Mouse (Mus musculus): ENCODE results near the gene Vegfa. TPM values are rescaled to one million over a fixed set of nuclear protein-coding genes. Genes with fewer than 3 reads are reported as not detected.

The Vegfa gene
- polyA plus RNA-seq, 1 experiment from 2014 or later = 5.5 TPM

DNA sequence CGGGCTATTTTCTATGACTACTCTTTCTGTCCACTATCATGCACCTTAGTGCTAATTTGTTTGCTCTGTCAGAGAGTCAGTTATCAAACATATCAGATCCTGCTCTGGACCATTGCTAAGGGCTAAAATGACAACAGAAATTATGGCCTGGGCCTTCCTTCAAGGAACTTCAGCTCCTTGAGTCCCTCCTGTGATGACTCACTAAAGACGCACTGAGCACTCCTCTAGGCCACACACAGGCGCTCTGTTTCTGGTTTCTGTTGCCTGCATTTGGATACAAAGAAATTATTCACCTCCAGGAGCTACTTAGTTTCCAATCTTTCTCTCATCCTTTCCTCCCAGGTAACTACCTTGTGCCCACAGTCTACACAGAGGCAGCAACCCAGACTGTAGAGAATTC, 39.4 kb upstream of the Vegfa start:
- H3K27ac ChIP-seq = no peak overlapping the region

DNA sequence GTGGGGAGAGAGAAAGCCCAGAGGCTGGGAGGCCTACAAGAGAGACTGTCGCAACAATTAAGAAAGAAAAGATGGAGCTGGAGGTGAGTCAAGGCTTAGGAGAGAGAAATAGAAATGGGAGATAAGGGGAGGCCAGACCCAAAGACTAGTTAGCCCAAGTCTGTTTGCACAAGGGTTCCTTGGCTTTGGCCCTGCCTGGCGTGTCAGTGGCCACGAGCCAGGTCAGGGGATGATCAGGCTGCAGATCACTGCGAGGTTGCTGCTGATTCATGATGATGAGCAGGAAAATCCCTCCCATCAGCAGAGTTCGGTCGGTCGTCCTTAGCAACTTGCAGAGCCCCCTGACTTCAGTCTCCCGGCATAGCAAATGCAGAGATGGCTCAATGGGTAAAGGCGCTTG, 37.9 kb upstream of the Vegfa start:
- no peak overlapping the region for H3K4me3 ChIP-seq
- 70% methylated on average over 9 of the region's 9 CpGs for WGBS
- H3K27ac ChIP-seq = no peak overlapping the region
- H3K4me2 ChIP-seq = no peak overlapping the region
- no peaks in the 10 kb centered on the region for H3K9me3 ChIP-seq
- H3K27me3 ChIP-seq = no peaks in the 10 kb centered on the region
- no peak for ATAC-seq (ENCODE audit: insufficient number of reproducible peaks, insufficient read depth, low FRiP score, low TSS enrichment, low read depth)
- H3K4me1 ChIP-seq = peaks cover 33% of the 10 kb centered on the region
- no peaks in the 10 kb centered on the region for H3K36me3 ChIP-seq
- no peak overlapping the region for H3K9ac ChIP-seq

More for the DNA sequence above, 39.4 kb upstream of the Vegfa start:
- Histone ChIP-seq H3K9ac (no peak overlapping the region), H3K4me1 (peaks cover 37% of the 10 kb centered on the region), H3K36me3 (no peaks in the 10 kb centered on the region), H3K27me3 (no peaks in the 10 kb centered on the region), H3K4me3 (no peak overlapping the region), H3K4me2 (no peak overlapping the region), H3K9me3 (no peaks in the 10 kb centered on the region)
- 83% methylated on average over 3 of the region's 3 CpGs for WGBS
- no peak for ATAC-seq (ENCODE audit: insufficient number of reproducible peaks, insufficient read depth, low FRiP score, low TSS enrichment, low read depth)

DNA sequence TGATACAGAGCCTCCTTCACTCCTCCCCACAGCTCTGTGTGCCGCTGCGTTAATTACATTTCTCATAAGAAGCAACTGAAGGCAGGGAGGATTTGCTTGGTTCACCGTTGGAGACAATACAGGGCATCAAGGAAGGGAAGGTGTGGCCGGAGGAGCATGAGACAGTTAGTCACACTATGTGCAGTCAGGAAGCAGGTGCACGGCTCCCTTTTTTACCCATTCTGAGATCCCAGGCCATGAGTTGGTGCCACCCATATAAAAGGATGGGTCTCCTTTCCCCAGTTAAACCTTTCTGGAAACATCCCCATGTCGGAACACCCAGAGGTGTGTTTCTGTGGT, 31.8 kb upstream of the Vegfa start:
- H3K4me3 ChIP-seq = no peak overlapping the region
- no peaks in the 10 kb centered on the region for H3K27me3 ChIP-seq
- H3K4me1 ChIP-seq = peaks cover 20% of the 10 kb centered on the region
- H3K4me2 ChIP-seq = 0 out of 2 replicates have a peak overlapping the region, but pooled peaks have one; percentile 15
- H3K9ac ChIP-seq = no peak overlapping the region
- H3K27ac ChIP-seq = no peak overlapping the region
- H3K9me3 ChIP-seq = no peaks in the 10 kb centered on the region
- ATAC-seq (ENCODE audit: insufficient number of reproducible peaks, insufficient read depth, low FRiP score, low TSS enrichment, low read depth) = no peak
- whole genome bisulfite sequencing = 51% methylated on average over 6 of the region's 6 CpGs
- H3K36me3 ChIP-seq = no peaks in the 10 kb centered on the region

DNA sequence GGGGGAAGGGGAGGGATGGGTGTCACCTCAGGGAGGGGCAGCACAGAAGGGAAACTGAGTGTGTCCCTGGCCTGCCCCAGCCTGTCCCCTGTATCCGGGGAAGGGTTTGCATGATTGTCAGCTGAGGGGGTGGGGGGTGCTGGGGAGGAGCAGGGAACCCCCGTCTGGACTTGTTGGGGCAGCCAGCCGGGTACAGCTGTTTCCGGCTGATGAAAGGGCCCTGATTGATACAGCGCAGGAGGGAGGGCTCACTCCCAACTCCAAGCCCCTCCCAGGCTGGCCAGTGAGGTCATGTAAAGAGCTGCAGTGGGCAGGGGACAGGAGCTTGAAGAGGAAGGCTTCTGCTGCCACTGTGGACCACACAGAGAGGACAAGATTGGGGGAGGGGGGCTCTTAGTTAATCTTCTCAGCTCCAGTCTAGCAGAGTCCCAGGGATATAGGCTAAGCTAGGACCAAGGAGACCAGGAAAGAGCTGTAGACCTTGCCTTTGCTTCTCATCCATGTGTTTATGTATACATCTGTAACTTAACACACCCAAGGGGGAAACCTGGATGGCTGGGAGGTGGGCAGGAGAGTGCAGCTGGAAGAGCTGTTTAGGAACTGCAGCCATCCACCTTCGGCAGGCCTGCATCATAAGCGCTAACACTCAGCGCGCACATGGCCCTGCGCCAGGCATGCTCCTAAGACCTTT, 31.3 kb upstream of the Vegfa start:
- peak overlapping the region; percentile 40; the same call in 1 of the 2 replicates for H3K9ac ChIP-seq
- 28% methylated on average over 10 of the region's 10 CpGs for WGBS
- no peaks in the 10 kb centered on the region for H3K9me3 ChIP-seq
- H3K4me1 ChIP-seq = peaks cover 20% of the 10 kb centered on the region
- 0 out of 2 replicates have a peak overlapping the region, but pooled peaks have one; percentile 3 for H3K27ac ChIP-seq
- no peaks in the 10 kb centered on the region for H3K27me3 ChIP-seq
- no peaks in the 10 kb centered on the region for H3K36me3 ChIP-seq
- H3K4me2 ChIP-seq = peak overlapping the region; percentile 15; the same call in 1 of the 2 replicates
- ATAC-seq (ENCODE audit: insufficient number of reproducible peaks, insufficient read depth, low FRiP score, low TSS enrichment, low read depth) = peak; percentile 78
- H3K4me3 ChIP-seq = no peak overlapping the region

DNA sequence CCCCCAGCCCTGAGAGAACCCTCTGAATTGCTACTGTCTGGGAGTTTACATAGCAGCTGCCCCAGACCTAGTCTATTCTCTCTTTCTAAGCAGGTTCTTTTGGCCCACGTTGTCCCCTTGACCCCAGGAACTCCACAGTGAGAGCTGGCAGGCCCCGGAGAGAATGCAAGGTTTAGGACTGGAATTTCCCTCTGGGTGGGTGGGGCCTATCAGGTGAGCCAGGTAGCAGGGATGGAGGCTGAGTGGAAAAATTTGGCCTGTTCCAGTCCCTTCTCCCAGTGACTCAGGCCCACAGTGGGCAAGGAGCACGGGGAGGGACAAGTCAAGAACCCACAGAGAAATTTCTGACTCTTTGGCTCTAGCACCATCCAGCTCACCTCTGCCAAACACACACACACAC, 28.1 kb upstream of the Vegfa start:
- Histone ChIP-seq H3K9me3 (no peaks in the 10 kb centered on the region), H3K4me3 (no peak overlapping the region), H3K36me3 (no peaks in the 10 kb centered on the region), H3K9ac (no peak overlapping the region), H3K27ac (no peak overlapping the region), H3K27me3 (no peaks in the 10 kb centered on the region), H3K4me2 (no peak overlapping the region), H3K4me1 (peaks cover 40% of the 10 kb centered on the region)
- WGBS = 63% methylated on average over 3 of the region's 3 CpGs
- ATAC-seq (ENCODE audit: insufficient number of reproducible peaks, insufficient read depth, low FRiP score, low TSS enrichment, low read depth) = no peak

DNA sequence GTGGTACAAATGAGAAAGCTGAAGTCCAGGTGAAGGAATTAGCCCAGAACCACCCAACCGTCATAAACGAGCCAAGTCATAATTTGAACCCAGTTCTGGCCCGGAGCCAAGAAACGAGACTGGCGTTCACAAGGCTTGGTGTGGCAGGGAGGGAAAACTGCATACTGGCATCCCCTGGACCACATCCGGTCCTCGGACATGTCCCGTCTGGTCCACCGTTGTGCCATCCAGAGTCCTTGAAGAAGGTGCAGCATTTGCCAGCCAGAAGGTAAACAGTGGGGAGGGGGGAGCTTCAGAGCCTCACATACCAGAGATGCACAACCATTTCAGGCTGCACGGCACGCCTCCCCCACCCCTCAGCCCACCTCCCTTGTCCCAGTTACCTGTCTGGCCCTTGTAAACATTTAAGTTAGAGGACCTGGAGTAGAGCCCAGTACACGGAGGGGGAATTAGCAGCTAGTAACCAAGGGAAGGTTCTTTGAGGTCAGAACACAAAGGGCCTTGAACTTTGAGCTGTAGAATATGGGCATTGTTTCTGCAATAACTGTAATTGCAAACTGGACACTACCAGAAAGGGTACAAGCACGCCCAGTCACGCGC, 27.2 kb upstream of the Vegfa start:
- H3K9me3 ChIP-seq = no peaks in the 10 kb centered on the region
- H3K4me3 ChIP-seq = no peak overlapping the region
- no peak overlapping the region for H3K4me2 ChIP-seq
- H3K4me1 ChIP-seq = peaks cover 40% of the 10 kb centered on the region
- 73% methylated on average over 15 of the region's 15 CpGs for WGBS
- H3K9ac ChIP-seq = no peak overlapping the region
- H3K27me3 ChIP-seq = no peaks in the 10 kb centered on the region
- H3K27ac ChIP-seq = no peak overlapping the region
- no peaks in the 10 kb centered on the region for H3K36me3 ChIP-seq
- no peak for ATAC-seq (ENCODE audit: insufficient number of reproducible peaks, insufficient read depth, low FRiP score, low TSS enrichment, low read depth)

DNA sequence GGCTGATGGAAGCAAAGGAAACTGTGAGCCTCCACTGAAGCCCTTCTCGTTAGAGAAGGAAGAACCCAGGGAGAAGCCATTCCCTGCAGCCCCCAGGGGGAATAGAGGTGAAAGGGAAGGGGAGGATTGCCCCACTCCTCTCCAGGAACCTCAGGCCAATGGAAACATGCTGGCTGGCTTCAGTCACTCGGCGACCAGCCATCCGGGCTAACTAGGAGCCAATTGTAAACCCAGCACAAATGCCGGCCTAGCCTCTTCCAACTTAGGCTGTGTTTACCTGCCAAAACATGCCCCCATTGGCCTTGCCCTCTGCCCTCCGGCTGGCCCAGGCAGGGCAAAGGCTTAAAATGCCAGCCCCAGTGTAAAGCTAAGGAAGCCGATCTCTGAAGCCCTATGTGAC, 24.1 kb upstream of the Vegfa start:
- Histone ChIP-seq H3K4me3 (no peak overlapping the region), H3K9me3 (no peaks in the 10 kb centered on the region), H3K4me1 (peaks cover 34% of the 10 kb centered on the region), H3K9ac (0 out of 2 replicates have a peak overlapping the region, but pooled peaks have one; percentile 11), H3K4me2 (no peak overlapping the region; the same call in 1 of the 2 replicates), H3K27me3 (no peaks in the 10 kb centered on the region), H3K27ac (peak overlapping the region; percentile 84), H3K36me3 (no peaks in the 10 kb centered on the region)
- no peak for ATAC-seq (ENCODE audit: insufficient number of reproducible peaks, insufficient read depth, low FRiP score, low TSS enrichment, low read depth)
- 41% methylated on average over 7 of the region's 7 CpGs for WGBS

DNA sequence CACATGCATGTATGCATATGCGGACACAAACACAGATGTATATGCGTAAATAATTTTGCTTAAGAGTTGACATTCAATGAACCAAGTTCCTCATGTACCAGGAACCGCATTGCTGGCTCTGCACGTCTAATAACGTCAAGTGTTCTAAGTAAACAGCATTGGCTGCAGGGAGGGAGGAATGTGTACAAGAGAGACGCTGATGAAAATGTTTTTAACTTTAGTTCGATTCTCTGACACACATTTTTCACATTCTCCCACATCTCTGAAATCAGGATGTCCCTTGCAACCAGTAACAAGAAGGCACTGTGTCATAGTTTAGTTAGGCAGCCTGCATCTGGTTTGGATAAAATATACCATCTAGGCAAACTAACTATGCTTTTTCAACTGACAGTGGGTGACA, 23.6 kb upstream of the Vegfa start:
- ATAC-seq (ENCODE audit: insufficient number of reproducible peaks, insufficient read depth, low FRiP score, low TSS enrichment, low read depth) = no peak
- no peak overlapping the region for H3K4me2 ChIP-seq
- no peaks in the 10 kb centered on the region for H3K36me3 ChIP-seq
- H3K9me3 ChIP-seq = no peaks in the 10 kb centered on the region
- no peaks in the 10 kb centered on the region for H3K27me3 ChIP-seq
- no peak overlapping the region for H3K9ac ChIP-seq
- no peak overlapping the region for H3K4me3 ChIP-seq
- peaks cover 34% of the 10 kb centered on the region for H3K4me1 ChIP-seq
- WGBS = 42% methylated on average over 7 of the region's 7 CpGs
- peak overlapping the region; percentile 84; the same call in 1 of the 2 replicates for H3K27ac ChIP-seq

DNA sequence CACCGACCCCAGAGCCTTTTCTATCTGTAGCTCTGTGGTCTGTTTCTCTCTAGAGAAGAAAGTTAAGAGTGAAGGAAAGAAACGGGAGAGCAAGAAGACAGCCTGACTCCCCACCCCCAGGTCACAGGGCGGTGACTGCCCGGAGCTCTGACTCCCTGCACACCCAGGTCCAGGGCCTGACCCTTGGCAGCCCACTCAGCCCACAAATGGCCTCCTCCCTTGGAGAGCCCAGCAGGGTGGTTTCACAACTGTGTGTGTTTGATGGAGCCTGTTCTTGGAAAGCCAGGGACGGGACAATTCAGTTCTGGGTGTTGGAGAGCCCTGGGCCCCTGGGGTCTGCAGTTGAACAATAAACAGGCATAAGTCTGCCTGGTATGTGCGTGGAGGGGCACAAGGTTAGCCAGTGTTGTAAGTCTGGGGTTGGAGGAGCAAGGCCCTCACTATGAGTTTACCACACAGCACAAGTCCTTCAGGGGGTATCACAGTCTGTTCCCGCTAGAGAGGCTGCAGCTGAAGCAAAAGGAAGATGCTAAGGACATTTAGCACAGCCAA, 21.2 kb upstream of the Vegfa start:
- Histone ChIP-seq H3K9me3 (no peaks in the 10 kb centered on the region), H3K27ac (no peak overlapping the region), H3K36me3 (no peaks in the 10 kb centered on the region), H3K4me1 (peaks cover 36% of the 10 kb centered on the region), H3K27me3 (no peaks in the 10 kb centered on the region), H3K4me3 (no peak overlapping the region), H3K9ac (no peak overlapping the region), H3K4me2 (no peak overlapping the region)
- WGBS = 74% methylated on average over 7 of the region's 7 CpGs
- no peak for ATAC-seq (ENCODE audit: insufficient number of reproducible peaks, insufficient read depth, low FRiP score, low TSS enrichment, low read depth)

DNA sequence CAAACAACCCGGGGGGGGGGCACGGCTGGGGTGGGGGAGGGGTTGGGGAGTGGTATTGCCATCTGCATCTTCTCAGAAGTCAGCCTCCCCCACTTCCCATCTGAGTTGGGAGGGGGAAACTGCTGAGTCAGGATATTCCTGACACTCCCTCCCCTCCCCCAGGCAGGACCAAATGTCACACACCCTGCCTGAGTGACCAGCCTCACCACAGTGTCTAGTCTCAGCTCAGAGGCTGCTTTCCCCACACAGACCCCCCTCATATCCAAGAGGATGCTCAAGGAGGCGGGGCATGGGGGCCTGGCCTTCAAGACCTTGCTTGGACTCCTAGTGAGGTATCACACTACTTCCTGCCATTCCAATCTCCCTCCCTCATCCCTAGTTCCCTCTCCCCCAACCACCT, 20.0 kb upstream of the Vegfa start:
- no peak overlapping the region for H3K27ac ChIP-seq
- H3K4me3 ChIP-seq = no peak overlapping the region
- no peaks in the 10 kb centered on the region for H3K27me3 ChIP-seq
- no peak for ATAC-seq (ENCODE audit: insufficient number of reproducible peaks, insufficient read depth, low FRiP score, low TSS enrichment, low read depth)
- no peak overlapping the region for H3K4me2 ChIP-seq
- H3K4me1 ChIP-seq = peaks cover 34% of the 10 kb centered on the region
- 31% methylated on average over 3 of the region's 3 CpGs for WGBS
- 0 out of 2 replicates have a peak overlapping the region, but pooled peaks have one; percentile 12 for H3K9ac ChIP-seq
- no peaks in the 10 kb centered on the region for H3K36me3 ChIP-seq
- H3K9me3 ChIP-seq = peaks cover 3% of the 10 kb centered on the region; the same call in 1 of the 2 replicates

DNA sequence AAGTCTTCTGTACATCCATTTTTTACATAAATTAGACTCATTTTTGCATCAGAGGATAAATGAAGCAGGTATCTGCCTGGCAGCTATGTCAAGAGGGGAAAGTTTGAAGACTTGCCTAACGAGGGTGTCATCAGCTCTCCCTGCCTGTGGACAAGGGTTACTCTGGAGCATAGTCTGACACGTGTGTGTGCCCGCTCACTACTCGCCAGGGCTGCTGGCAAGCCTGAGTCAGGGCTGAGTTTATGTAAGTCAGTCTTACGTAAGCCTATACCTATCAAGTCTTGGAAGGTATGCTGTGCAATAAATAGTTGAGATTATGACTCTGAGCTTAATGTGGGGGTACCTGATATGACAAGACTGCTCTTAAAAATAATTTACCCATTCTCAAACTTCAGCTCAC, 19.2 kb upstream of the Vegfa start:
- Histone ChIP-seq H3K27me3 (no peaks in the 10 kb centered on the region), H3K4me1 (peaks cover 27% of the 10 kb centered on the region), H3K27ac (no peak overlapping the region), H3K4me3 (no peak overlapping the region), H3K4me2 (no peak overlapping the region), H3K9ac (no peak overlapping the region), H3K9me3 (peaks cover 3% of the 10 kb centered on the region; the same call in 1 of the 2 replicates), H3K36me3 (no peaks in the 10 kb centered on the region)
- WGBS = 72% methylated on average over 5 of the region's 5 CpGs
- ATAC-seq (ENCODE audit: insufficient number of reproducible peaks, insufficient read depth, low FRiP score, low TSS enrichment, low read depth) = no peak

DNA sequence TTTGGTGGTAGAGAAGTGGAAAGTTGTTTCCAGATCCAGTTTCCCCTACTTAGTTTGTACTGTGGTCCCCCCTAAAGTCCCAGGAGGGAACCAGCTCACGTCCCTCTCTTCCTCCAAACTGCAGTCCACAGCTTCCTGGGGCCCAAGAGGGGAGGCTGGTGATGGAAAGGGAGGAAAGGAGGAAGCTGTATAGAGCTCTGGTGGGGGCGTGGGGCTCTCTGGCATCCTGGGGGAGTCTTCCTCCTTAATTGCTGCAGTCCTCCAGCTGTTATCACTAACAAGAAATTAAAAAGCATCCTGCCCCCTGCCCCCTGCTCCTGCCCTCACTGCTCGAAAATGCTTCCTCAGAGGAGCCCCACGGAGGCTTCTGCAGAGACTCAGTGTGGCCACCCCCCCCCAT, 17.4 kb upstream of the Vegfa start:
- Histone ChIP-seq H3K27me3 (no peaks in the 10 kb centered on the region), H3K4me2 (no peak overlapping the region), H3K36me3 (no peaks in the 10 kb centered on the region), H3K4me3 (no peak overlapping the region), H3K9ac (no peak overlapping the region), H3K9me3 (peaks cover 3% of the 10 kb centered on the region; the same call in 1 of the 2 replicates), H3K4me1 (peaks cover 17% of the 10 kb centered on the region), H3K27ac (no peak overlapping the region)
- no peak for ATAC-seq (ENCODE audit: insufficient number of reproducible peaks, insufficient read depth, low FRiP score, low TSS enrichment, low read depth)
- WGBS = 33% methylated on average over 4 of the region's 4 CpGs

Data from embryonic facial prominence, embryonic 13.5 days (tissue).